ENCODE assay signal across 12 mouse cellular contexts in genomic region chr10:43759906-43760281, GRCm38 (mm10).
"Had no signal": no experiment of that assay in that cellular context is flagged by ENCODE, and none has a peak within 500 bp of the region (broad histone marks: within the 10 kb centered on the region; RNA-seq: fewer than 3 reads in every experiment).

No protein-coding gene starts in this region.

- ATAC-seq: intestine, postnatal 0 days; liver, embryonic 12.5 days had no signal

- H3K36me3 ChIP-seq: limb, embryonic 13.5 days; liver, embryonic 12.5 days; midbrain, embryonic 10.5 days; neural tube, embryonic 15.5 days had no signal

- H3K4me2 ChIP-seq: limb, embryonic 13.5 days; liver, embryonic 12.5 days; lung, embryonic 14.5 days; neural tube, embryonic 15.5 days had no signal

- H3K9ac ChIP-seq: limb, embryonic 13.5 days; liver, embryonic 12.5 days; lung, embryonic 14.5 days; neural tube, embryonic 15.5 days had no signal

- H3K27me3 ChIP-seq: limb, embryonic 13.5 days; liver, embryonic 12.5 days; neural tube, embryonic 15.5 days had no signal

- H3K4me3 ChIP-seq: layer of hippocampus, adult 2 months; limb, embryonic 13.5 days; liver, embryonic 12.5 days; midbrain, embryonic 10.5 days; myocyte; neural tube, embryonic 15.5 days had no signal

- DNase-seq: lung, embryonic 14.5 days; lung, postnatal 10 days; lung, postnatal 4 days; midbrain, embryonic 14.5 days; right cerebral cortex, postnatal 14 days had no signal

- H3K9me3 ChIP-seq: limb, embryonic 13.5 days; liver, embryonic 12.5 days; midbrain, embryonic 10.5 days; neural tube, embryonic 15.5 days had no signal

- H3K27ac ChIP-seq: layer of hippocampus, adult 2 months; limb, embryonic 13.5 days; liver, embryonic 12.5 days; midbrain, embryonic 10.5 days; neural tube, embryonic 15.5 days had no signal

- H3K4me1 ChIP-seq: midbrain, embryonic 10.5 days; neural tube, embryonic 15.5 days had no signal
